Mouse (Mus musculus) right cerebral cortex, adult 18-20 months (tissue): ENCODE data around the gene Rexo1.

Experiments
- DNase-seq: peaks from one replicate; pipeline ENCODE4 v3.0.0; 2022; ENCODE audit warnings: mixed read lengths

Rexo1 gene

DNA sequence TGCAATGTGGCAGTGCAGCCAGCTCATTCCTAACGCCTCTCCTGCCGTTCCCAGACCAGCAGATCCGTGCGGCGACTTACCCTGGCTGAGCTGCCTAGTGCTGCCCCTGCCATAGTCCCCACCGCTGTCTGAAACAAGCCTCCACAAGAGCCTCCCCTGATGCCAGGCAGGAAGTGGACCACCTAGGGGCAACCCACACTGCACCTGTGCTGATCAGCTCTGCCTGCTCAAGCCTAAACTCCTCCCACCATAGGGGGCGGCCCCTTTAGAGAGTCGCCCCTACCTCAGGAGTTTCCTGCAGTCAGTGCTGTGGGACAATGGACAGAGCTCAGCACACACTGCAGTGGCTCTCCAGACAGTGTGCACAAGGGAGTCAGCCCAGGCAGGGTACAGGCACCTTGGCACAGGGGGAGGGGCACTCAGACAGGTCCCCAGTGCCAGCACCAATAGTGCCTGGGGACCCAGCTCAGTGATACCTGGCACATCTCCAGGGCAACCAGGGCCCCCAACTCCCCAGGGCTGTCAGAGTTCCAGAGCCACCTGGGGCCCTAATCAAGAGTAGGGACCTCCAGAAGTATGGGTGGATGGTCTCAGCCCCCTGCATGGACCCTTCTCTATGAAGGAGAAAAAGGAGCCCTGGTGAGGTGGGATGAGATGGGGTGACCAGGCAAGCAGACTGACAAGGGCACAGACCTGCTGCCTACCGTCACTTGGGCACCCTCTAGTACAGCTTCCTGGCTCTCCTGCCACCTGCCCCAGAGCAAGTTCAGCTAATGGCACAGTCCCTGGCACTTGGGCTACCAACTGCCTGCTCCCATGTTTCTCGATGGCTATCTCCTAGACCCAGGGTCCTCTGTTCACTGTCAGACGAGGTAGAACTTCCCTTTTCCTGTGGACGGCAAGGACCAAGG, 23.5 kb upstream of the Rexo1 start:
- DNase-seq, result no peak

DNA sequence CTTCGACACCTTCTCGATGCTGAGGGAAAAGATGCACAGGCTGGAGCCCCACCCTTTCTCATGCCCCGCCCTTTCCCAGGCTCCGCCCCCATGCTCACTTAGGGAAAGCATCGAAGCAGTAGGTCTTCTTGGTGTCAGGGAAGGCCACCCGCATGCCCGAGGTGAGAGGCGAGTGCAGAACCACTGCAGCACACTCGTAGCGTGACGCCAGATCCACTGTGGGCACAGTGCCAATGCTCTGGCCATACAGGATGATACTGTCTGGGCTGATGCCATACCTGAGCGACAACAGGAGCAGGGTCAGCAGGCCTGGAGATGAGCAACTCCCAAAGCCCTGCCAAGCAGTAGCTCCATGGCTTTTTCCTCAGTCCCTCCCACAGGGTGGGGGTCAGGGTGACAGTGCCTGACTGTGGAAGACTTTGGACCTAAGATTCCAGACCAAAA, 22.7 kb upstream of the Rexo1 start:
- no peak for DNase-seq

DNA sequence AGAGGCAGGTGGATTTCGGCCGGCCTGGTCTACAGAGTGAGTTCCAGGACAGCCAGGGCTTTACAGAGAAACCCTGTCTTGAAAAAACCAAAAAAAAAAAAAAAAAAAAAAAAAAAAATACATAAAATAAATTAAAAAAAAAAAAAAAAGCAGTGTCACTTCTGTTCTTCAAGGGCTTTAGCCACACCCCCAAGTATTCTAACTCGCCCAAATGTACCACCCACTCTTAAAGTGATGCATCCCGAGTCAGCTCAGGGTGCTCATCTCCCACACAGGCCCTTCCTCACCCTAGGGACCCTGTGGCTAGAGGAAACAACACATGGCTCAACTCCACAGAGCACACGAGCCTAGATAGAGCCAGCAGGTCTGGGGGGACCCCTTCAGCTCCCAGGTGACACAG, 21.7 kb upstream of the Rexo1 start:
- no peak for DNase-seq

DNA sequence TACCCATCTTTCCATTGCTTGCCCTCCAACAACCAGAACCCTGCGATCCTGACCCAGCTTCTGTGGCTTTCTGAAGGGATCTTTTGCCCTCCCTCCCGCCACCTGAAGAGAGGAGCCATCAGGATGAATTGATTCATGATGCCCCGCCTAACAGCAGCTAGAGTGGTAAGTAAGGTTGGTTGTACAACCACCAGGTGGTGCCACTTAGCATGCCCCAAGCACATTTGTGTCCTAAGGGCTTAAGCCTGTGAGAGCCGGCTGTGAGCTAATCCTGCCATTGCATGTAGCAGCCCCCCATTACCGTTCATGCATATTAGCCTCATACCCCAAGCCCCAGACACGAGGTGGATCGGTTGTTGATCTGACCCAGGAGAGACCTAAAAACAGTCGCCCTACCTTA, 17.6 kb upstream of the Rexo1 start:
- DNase-seq, result peak; percentile 62

DNA sequence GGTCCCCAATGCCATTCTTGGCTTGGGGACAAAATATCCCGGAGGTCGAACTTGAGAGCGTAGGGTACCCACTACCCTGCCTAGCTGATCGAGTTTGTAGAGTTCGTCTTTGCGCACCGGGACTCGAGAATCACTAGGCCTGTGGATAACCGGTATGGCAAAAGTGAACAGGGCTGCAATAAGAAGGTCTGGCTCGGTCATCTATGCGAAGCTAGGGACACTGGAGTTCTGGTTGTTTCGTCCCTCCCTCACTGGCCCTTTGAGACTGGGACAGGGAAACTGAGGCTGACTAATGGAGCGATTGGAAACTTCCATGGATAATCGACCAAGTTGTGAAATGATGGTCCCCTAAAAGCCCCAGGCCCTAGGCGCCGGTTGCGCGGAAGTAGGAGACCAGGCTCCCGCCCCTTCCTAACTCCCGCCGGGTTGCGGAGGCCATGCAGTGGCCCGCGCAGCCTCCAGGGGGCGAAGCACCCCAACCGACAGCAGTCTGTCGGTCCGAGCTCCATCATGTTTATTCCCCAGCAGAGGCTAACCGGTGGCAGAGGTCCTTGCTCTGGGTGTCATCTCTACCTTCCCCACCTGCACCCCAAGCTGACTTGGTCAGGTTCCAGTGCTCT, 16.9 kb upstream of the Rexo1 start:
- peak; percentile 49 for DNase-seq

DNA sequence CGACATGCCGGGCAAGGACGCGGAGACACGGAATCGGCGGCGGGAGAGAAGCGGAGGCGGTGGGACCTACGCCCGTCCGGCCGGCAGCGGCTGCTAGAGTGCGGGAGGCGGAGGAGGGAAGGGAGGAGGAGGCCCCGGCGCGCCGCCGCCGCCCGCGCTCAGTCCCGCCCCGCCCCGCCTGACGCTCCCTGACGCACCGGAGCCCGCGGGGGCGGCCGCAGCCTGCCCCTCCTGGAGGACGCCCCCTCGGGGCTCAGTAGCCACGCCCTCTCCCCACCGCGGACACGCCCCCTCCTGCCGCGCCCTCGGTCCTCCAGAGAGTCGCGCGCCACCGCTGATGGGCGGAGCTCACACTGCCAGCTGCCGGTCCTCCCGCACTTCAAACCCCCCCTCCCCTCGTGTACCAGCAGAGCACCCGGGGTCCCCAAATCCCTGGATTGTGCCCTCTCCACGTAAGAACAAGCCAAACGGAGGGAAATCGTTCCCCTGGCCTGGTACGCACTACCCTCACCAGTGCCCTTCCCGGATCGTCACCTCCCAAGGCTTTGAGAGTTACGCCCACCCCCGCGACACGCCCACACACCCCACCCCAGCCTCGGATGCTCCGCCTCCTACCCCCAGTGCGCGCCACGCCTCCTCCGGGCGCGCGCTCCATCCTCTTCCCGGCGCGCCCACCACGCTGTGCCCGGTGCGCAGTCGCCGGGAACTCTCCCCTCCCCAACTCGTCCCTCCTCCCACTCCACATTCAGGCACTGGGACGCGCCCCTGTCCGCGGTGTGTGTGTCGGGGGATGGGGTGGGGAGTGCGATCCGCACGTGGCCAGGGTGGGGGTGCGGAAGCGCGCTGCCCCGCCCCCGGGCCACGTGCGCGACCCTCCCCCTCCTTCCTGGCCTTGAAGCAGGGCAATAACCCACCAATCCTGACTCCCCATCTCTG, 16.1 kb upstream of the Rexo1 start, which contains the start of gene Klf16:
TSS of gene Klf16 (minus strand) at position 127 of the 936 bp plus-strand sequence.
- DNase-seq, result peak; percentile 96

DNA sequence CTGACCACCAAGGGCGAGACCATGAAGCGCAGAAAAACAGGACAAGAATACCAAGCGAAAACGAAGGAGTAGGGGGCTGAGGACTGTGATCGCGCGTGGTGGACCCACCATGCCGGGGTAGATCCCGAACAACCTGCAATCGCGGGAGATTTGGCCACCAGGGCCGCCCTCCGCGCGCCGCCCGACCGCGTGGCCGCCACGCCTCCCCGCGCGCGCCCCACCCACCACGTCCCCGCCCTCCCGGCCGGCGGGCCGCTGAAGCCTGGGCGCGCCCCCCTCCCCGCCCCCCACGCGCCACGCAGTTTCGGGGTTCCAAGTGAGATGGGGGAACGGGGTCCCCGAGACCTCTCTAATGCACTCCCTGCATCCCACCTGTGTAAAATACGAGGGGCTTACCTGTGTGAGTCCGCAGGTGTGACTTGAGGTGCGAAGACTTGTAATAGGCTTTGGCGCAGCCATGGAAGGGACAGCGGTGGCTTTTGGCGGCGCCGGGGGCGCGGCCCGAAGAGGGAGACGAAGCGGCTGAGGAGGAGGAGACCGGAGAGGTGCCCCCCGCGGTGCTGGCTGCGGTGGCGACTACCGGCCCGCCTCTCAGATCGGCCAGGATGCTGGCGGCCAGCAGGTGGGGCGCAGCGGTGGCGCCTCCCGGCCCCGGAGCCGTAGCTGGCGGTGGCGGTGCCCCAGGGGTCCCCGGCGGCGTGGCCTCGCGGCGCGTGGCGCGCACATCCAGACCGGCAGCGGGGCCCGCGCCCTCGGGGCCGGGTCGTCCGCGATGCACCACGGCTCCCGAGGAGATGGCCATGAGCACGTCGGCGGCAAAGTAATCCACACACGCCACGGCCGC, 15.2 kb upstream of the Rexo1 start:
- peak; percentile 61 for DNase-seq

DNA sequence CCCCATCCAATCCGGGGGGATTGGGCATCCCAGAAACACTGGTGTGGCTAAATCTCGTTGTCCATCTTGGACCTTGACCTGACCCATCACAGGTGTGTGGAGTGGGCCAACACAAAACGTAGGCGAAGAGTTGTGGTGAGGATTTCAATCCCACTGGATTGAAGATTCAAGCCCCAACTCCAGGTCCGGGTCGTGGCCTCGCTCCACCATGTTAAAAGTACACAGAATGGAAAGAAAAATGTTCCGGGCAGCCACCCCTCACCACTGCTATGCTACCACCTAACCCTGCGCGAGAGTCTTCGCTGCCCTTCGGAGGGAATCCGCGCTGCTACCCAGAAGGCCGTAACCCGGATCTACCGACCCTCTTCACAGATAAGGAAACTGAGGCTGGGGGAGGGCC, 14.6 kb upstream of the Rexo1 start:
- no peak for DNase-seq

DNA sequence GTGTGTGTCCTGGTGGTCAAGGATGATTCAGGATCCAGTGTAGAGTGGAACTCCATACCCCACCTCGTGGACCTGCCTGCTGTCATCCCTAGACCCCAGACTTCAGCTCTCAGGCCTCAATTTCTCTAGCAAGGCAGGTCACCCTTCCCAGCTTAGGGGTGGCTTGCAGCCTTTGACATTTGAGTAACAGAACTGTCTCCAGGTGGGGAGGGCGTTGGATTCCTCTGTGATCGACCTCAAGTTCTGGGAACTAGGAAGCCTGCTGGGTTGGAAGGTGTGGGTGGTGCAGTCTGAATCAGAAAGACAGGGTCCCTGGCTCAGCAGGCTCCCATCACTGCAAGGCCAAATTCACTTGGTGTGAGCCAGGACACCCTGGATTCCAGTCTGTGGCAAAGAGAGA, 13.5 kb upstream of the Rexo1 start:
- DNase-seq, result no peak

DNA sequence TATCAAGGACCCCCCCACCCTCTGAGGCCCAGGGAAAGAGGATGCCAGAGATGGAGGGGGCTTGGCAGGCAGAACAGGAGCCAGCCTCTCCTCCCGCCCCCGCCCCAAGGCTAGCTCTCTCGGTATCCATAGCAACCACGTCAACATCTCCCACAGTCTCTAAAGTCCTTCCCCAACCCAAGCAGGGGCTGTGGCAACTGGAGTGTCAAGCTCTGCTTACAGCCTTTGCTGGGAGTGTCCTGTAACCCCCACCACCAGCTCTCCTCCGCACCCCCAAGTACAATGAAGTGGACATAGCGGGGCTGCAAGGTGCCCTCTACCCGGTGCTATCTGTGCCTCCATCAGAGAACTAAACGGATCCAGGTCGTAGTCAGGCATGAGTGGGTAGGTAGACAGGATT, 12.6 kb upstream of the Rexo1 start:
- DNase-seq, result peak; percentile 76

DNA sequence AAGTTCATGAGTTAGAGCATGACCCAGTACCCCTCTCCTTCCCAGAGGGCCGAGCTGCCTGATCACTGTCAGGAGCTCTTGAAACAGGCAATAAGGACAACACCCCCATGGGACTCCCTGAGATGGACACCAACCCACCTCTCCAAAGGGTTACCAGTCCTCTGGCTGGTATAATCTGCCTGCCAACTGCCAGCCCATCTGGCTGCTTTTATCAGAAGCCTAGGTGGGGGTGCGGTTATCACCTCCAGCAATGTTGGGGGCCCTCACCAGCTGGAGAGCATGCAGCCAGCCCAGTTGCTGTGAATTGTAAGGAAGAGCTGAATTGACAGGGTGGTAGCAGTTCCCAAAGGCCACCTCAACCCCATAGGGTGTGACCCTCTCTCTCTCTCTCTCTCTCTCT, 11.1 kb upstream of the Rexo1 start:
- no peak for DNase-seq

DNA sequence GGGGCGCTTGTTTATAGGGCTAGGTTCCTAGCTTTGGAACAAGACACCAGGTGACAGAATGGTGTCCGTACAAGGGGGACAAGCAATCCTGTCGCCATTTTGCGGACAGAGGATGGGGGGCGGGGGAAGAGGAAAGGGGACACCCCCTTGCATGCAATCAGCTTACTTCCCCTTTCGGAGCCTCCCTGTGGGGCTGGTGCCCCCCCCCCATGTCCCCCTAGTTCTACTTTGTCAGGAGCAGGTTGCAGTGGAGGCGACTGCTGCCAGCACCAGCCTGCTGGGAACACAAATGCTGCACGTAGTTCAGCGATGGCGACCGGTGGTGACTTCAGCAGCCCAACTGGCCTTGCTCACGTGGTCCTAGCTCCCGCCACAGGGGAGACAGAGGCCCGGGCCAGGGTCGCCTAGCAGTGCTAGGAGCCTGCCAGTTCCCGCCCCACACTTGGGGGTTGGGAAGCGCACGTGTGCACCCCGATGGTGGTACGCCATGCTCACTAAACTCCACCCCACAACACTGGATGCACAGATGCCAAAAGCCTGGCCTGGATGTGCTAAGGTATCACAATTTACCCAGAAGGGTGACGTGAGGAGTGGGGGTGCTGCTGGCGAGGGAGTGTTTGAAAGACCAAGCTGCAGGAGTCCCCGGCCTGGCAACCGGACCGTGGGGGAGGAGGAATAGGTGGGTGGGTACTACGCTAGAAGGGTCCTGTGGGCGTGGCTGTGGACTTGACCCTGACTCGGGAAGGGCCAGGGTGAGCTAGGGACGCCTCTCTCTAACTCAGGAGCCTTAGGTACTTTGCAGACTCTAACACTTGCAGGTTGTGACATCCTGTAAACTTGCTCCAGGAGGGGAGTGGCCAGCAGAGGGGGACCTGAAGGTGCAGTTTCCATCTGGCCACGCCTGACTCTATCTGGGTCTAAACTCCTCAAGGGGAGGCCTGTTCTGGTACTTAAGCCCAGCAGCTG, 9.8 kb upstream of the Rexo1 start:
- DNase-seq, result no peak

DNA sequence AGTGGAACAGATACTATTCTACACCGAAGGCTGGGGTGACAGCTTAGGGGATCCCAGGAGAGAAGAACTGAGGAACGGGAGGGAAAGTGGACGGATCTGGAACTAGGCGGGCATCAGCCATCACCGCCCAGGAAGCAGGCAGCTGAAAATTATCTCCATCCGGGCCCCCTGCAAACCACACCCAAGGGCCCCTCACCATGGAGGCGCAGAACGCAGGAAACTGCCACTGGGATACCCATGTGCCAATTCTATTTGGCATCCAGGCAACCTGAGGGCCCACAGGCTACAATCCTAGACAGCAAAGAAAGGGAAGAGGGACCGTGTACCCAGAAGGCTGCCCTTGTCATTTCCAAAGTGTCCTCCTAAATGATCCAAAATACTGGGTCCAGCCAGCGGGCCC, 9.1 kb upstream of the Rexo1 start:
- no peak for DNase-seq

DNA sequence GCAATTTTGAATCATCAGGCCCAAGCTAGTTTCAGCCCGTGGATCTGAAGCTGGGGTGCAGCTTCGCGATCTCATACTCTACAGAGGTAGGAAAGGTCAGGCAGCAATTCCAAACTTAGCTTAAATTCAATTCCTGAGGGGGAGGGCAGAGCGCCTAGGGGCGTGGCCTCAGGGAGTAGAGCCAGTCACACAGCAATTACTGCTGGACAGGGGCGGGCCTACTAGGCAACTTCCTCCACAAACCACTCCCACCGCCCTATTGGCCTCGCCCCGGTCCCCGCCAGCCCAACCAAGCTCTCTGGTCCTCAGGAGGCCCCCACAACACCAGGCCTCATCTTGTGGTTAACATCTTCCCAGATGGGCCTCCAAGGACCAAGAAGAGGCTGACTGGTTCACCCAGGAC, 8.3 kb upstream of the Rexo1 start:
- no peak for DNase-seq

DNA sequence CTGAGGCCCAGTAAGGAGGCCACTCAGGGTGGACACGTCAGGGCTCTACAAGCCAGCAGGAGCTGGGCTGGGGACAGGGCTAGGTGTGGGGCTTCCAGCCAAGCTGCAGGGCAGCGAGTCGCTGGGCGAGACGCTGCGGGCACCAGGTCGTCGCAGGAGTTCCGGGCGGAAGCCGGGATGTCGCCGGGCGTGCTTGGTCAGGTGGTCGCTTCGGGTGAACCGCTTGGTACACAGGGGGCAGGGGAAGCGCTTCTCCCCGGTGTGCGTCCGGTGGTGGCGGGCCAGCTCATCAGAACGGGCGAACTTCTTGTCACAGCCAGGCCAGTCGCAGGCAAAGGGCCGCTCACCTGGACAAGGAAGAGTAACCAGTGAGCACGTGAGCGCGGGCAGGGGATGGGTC, 7.5 kb upstream of the Rexo1 start:
- DNase-seq, result no peak

DNA sequence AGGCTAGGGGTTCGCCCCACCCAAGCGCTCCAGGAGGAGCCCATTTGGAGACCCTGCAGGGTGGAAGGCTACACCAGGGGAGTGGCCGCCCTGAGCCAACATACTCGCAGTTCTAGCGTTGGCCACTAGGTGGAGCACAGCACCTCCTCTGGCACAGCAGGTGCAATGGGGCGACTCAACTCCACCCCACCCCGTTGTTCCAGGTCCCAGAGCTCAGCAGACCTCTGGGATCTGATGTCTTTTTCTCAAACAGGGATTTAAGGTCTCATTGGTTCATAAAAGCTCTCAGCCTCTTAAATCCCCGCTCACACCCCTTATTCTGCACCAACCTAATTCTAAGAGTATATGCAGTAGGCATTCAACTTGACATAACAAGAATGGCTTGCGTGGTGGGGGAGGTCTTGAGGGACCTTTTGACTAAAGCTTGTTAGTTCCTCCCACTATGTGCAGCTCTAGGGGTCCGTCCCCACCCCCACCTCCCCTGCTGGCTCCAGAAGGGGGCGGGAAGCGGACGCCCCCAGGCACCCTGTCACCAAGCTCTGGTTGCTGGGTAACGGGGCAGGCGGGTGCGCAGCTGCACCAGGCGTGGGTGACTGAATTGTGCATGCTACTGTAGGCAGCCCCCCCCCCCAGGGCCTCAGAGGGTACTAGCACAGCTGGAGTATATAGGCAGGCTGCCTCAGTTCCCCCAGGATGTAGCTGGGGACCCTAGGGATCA, 5.2 kb upstream of the Rexo1 start:
- peak; percentile 89 for DNase-seq

DNA sequence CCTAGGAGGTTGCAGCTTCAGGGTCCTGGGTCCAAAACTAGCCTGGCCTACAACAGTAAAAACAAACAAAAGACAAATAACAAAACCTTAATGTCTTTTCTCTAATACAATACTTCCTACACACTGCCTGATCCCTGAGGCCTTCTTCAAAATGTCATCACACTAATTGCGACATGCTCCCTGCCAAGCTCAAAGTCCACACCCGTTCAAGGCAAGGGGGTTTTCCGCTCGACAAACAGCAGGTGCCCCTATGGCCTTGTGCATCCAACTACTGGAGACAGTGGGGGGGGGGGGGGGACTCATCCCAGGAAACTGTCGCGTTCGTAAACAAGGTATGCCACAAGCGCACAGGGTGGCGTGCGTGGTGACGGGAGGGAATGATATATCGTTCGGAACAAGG, 739 bp downstream of the Rexo1 start:
- no peak for DNase-seq

DNA sequence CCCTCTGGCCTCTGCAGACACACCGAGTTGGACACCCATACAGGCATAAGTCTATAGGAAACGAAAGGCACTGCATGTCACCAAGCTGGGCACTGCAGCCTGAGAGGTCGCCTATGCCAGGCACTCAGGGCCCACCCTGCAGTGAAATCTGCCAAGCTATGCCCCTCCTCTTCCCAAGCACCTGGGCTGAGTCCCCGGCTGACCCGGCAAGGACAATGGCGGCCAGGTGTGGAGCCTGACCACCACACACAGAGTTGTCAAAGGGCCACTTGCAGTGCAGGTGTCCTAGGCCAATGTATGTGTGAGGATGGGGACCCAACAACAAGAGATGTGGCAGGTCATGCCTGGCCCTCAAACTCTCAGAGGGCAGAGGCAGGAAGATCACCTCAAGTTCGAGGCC, 1.9 kb downstream of the Rexo1 start:
- no peak for DNase-seq

DNA sequence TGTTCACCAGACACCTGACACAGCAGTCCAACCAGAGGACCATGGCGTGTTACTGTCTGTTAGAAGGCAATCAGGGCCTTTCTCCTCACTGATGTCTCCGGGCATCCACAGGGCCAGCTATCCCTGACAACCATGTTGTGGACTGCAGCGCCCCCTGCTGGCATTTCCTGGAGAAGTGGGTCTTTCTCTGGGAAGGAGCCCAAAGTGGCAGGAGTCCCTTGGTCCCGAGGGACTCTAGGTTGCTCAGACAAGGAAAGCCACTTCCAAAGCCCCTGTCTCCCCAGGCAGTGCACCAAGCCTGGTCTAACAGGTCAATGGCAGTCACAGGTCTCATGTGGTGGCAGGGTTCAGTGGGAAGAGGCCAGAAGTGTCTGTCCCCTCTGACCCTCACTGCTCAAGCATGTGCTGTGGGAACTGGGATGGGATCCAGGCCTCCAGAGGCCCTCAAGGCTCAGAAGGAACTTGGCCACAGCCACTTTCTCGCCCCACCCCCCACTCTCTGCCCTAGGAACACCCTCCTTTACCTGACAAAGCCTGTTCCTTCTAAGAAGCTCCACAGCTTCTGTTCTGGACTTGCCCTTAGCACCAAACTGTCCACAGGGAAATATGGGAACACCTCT, 3.9 kb downstream of the Rexo1 start:
- peak; percentile 53 for DNase-seq

DNA sequence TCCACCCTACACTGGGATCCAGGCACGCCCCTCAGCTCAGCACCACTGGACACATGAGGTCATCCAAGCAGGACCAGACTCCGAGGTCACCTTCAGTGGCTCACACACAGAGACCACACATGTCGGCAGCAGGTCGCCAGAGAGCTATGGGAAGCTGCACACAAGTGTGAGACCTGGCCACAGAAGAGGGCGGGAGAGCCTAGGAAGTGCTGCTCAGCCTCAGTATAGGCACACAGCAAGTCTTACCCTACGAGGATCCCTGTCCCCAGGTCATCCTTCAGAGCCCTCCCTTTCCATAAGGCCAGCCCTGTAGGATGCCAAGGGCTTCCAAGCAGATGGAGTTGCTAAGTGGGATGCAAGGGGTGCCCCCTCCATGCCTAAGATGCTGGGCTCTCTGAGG, 7.4 kb downstream of the Rexo1 start:
- no peak for DNase-seq
